Mouse (Mus musculus) right cerebral cortex, postnatal 4 days (tissue): ENCODE results near the gene Wls.

ENCODE experiments used
- DNase-seq: peaks from one replicate; pipeline ENCODE4 v3.0.0-alpha.2; 2022

The Wls gene

DNA sequence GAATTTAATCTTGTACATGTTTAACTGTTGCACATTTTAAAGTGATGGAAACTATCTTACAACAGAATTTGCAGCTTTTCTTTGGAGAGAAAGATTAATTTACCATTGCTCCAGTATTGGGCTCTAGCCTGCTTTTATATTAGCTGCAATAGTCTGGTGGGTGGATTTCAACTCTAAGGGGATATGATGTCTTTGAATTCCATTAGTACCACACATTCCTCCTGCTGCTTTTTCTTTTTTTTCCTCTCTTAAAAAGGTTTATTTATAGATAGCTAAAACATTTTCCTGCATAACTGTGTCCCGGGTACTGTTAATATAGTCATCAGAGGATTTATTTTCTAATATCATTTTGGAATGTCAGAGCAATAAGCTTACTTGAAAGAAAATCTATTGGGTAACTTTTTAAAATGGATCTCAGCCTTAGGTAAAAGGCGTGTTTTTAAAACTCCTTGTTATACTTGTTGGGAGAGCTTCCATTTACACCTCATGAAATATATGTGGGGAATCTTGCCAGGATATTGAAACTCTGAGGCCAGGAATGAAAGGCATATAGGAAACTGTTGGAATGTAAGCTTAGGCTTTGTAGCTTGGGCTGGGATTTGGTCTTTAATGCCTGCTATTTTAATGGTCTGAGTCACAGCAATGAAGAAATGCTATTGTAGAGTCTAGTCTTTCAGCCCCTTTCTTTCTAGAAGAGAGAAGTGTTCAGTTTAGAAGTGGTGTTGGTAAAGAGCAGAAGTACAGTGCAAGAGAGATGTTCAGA is 78.0 kb downstream of the Wls start:
- no peak for DNase-seq
